Mouse (Mus musculus) macrophage (primary cell): ENCODE data around the gene Cacng6. TPM values are rescaled to one million over a fixed set of nuclear protein-coding genes. Genes with fewer than 3 reads are reported as not detected.
"Not testable (repeated sequence)": the region's sequence is repeated elsewhere in the genome, so short reads cannot be mapped to it uniquely, and the experiment has no call there.

Experiments used
- H3K27ac ChIP-seq: fragments of 350-480 bp; formaldehyde crosslinking; 2 replicates; pipeline ENCODE4 v1.9.0; 2021
- H3K36me3 ChIP-seq: fragments of 350-480 bp; formaldehyde crosslinking; 2 replicates; pipeline ENCODE4 v1.9.0; 2021; ENCODE audit errors: inconsistent target
- H3K4me3 ChIP-seq: fragments of 350-480 bp; formaldehyde crosslinking; 2 replicates; pipeline ENCODE4 v1.9.0; 2021; ENCODE audit errors: inconsistent target
- H3K79me2 ChIP-seq: fragments of 350-480 bp; formaldehyde crosslinking; 2 replicates; pipeline ENCODE4 v1.9.0; 2021; ENCODE audit errors: inconsistent target
- WGBS: methylation state at CpG from one replicate; pipeline ENCODE4 v1.1.7; 2026; ENCODE audit warnings: inconsistent platforms; ENCODE audit not compliant: missing documents; 5-methylcytosine and 5-hydroxymethylcytosine counted together
- polyA plus RNA-seq: library from polyadenylated mRNA; stranded (reverse); fragments of 250-400 nt; gene quantifications from 3 replicates; pipeline ENCODE4 v1.2.4, GENCODE M21; 2018; ENCODE audit warnings: inconsistent platforms
- total RNA-seq, 78 experiments: library from RNA; depleted of rRNA; stranded (reverse); fragments of 250-400 nt; gene quantifications; 1 replicate in 9 of 78; 2 replicates in 24 of 78; 3 replicates in 43 of 78; 4 replicates in 2 of 78; pipeline ENCODE4 v1.2.4; 2018; ENCODE audit warnings: inconsistent platforms in 56 of 78

The Cacng6 gene
- not detected for total RNA-seq (2018; cell fraction: chromatin; rRNA removed)
- total RNA-seq (2018; cell fraction: cytosol; rRNA removed), result not detected
- not detected for total RNA-seq (2018; cell fraction: nucleus; rRNA removed)
- polyA plus RNA-seq, result not detected in 3 replicates

DNA sequence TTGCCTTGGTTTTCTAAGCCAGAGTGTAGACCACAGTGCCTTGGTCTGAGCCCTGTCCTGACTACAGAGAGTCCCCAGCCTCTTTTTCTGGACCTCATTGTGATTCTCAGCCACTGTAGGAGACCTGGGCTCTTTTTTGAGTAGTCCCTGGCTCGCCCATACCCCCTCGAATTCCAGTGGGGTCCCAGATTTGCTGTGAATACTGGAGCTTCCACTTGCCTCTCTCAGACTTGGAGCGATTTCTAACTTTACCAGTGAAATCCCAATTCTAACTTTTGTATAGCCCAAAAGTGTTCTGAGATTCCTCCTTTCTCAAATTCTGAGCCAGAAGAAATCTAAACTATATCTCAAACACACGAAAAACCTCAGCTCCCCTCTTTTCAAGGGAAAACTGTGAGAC, at the start of gene Cacng6:
Gene Cacng6, plus strand, starts transcription at position 301 of the 400 bp plus-strand sequence.
- Histone ChIP-seq H3K79me2 (no peaks in the 10 kb centered on the region), H3K27ac (no peak within 1 kb of the TSS), H3K4me3 (no peak within 1 kb of the TSS), H3K36me3 (no peaks in the 10 kb centered on the region)
- WGBS, result 77% methylated on average over 4 of the region's 4 CpGs

DNA sequence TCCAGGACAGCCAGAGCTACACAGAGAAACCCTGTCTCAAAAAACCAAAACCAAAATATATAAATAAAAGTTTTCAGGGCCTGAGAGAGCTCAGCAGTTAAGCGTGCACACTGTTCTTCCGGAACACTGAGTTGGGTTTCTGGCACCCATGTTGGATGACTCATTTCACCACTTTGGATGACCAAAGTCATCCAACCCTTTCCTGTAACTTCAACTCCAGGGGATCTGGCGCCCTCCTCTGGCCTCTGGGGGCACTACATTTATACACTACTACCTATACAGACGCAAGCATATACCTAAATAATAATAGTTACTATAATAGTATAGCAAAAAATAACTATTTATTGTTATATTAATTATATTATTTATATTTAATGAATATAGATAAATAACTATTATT, 47.2 kb upstream of the Cacng6 start:
- H3K79me2 ChIP-seq, result no peaks in the 10 kb centered on the region
- 37% methylated on average over 4 of the region's 4 CpGs for WGBS

DNA sequence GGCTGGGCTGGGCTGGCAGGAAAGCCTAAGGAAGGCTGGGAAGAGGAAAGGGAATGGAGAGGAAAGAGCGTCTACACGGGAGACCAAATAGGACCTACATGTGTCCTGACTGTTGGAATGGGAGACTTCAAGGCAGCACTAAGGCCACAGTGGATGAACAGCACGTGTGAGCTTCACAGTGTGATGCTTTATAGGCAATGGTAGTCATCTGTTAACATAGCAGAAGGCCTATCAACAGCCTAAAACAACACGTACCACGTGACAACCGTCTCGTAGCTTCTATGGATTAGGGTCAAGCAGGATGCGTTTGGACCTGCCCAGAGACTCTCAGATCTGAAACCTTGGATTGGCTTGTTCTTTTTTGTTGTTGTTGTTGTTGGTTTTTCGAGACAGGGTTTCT, 41.9 kb upstream of the Cacng6 start:
- Histone ChIP-seq H3K4me3 (no peak overlapping the region), H3K36me3 (no peaks in the 10 kb centered on the region), H3K79me2 (no peaks in the 10 kb centered on the region), H3K27ac (no peak overlapping the region)
- WGBS, result 87% methylated on average over 9 of the region's 9 CpGs

More for the DNA sequence above, 47.2 kb upstream of the Cacng6 start:
- Histone ChIP-seq H3K27ac (no peak overlapping the region), H3K36me3 (no peaks in the 10 kb centered on the region), H3K4me3 (no peak overlapping the region)

DNA sequence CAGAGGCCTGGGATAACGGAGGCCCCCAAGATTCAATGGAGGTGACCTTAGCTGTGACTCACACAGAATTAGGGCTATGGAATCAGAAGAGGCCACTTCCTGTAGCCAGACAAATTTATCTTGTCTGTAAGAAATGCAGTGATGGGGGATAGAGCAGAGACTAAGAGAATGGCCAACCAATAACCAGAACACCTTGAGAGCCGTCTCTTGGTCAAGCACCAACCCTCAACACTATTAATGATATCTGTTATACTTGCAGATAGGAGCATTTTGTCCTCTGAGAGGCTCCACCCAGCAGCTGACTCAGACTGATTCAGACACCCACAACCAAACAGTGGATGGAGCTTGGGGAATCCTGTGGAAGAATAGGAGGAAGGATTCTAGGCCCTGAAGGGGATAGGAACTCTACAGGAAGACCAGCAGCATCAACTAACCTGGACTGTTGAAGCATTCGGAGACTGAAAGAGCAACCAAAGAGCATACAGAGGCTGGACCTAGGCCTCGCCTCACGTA, 39.1 kb upstream of the Cacng6 start:
- no peak overlapping the region for H3K4me3 ChIP-seq
- 93% methylated on average over 4 of the region's 5 CpGs for WGBS
- no peak overlapping the region for H3K27ac ChIP-seq
- no peaks in the 10 kb centered on the region for H3K36me3 ChIP-seq
- no peaks in the 10 kb centered on the region for H3K79me2 ChIP-seq

DNA sequence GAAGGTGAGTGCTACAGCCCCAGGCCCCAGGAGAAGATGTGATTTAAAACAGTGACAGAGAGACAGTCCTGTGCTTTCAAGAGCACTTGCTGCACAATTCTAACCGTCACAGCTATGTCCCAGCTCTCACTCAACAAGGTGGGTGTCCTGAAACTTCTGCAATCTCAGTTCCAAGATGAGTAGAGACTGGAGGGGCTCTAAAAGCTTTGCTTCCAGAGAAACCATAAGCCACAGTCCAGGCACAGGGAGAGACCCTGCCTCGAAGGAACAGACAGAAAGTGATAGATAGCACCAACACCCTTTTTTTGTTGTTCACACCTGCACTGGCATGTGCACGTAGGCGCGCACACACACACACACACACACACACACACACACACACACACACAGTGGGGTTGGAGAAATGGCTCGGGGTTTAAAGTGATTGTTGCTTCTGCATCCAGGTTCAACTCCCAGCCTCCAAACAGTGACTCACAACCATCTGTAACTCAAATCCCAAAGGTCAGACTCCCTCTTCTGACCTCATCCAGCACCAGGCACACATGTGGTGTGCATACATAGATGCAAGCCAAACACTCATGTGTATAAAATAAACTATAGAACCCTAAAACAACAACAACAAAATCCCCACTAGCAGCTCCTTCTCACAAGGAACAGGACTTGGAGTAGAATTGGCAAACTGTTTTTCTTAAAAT, 37.8 kb upstream of the Cacng6 start:
- Histone ChIP-seq H3K27ac (no peak overlapping the region), H3K79me2 (no peaks in the 10 kb centered on the region), H3K4me3 (no peak overlapping the region), H3K36me3 (no peaks in the 10 kb centered on the region)
- WGBS, result 92% methylated on average over 6 of the region's 6 CpGs

DNA sequence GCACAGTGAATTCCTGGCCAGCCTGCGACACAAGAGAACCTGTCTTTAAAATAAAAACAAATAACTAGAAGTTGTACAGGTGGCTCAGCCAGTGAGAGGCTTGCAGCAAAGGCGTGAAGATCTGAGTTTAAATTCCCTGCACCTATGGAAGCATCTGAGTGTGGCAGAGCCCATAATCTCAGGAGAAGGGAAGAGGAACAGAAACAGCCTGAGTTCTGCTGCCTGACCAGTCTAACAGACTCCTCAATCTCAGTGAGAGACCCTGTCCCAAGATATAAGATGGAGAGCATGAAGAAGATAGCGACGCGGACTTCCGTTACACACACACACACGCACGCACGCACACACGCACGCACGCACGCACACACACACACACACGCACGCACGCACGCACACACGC, 36.2 kb upstream of the Cacng6 start:
- Histone ChIP-seq H3K27ac (no peak overlapping the region), H3K79me2 (no peaks in the 10 kb centered on the region), H3K4me3 (no peak overlapping the region), H3K36me3 (no peaks in the 10 kb centered on the region)
- WGBS, result 89% methylated on average over 10 of the region's 18 CpGs

DNA sequence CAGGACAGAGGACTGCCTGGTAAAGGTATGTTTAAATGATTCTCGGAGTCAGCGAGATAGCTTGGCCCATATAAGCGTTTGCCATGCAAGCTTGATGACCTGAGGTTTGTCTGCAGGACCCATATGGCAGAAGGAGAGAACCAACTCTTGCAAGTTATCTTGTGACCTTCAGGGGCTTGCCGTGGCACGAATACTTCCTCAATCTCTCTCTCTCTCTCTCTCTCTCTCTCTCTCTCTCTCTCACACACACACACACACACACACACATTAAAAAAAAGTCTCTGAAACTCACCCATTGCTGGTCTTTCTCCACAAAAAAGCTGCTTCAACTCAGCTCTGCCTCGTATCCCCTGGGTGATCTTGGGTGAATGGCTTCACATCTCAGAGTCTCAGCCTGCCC, 35.1 kb upstream of the Cacng6 start:
- Histone ChIP-seq H3K79me2 (no peaks in the 10 kb centered on the region), H3K27ac (no peak overlapping the region), H3K4me3 (no peak overlapping the region), H3K36me3 (no peaks in the 10 kb centered on the region)
- 29% methylated on average over 6 of the region's 6 CpGs for WGBS

DNA sequence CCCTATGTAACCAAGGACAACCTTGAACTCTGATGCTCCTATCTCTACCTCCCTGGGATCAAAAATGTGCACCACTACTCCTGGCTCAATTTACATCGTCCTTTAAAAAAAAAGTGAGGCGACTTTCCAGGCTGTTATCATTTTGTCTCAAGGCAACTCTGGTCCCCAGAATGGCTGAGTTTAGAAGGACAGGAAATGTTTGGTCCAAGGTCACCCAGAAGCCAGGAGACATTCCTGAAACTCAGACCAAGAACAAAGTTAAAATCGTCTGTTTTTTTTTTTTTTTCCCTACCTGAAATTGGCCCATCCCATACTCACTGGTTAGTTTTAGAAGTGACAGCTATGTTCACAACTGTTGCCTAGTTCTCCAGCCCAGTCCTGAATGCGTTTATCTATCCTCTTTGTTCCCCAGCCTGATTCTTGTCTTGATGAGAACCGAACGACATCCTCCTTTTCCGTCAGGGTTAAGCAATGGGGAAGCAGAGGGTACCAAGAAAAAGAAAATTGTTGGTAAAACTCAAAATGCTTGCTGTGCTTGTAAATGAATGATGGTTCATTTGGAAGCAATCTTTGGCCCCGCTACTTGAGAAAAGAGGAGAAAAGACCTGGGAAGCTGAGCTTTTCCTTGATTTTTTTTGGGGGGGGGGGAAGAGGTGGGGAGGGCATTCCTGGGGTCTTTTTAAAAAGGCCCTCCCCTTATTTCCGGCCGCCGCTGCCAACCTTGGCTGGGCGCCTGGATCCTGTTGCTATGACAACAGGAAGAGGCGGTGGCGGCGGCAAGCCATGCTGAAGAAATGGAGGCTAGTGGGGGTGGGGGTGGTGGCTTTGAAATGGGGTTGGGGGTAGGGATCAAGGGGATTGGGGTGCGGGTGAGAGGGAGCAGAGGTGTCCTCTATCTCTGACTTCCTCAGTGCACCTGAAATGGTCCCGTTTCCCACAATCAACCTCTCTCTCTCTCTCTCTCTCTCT, 34.3 kb upstream of the Cacng6 start:
- no peak overlapping the region for H3K4me3 ChIP-seq
- no peaks in the 10 kb centered on the region for H3K79me2 ChIP-seq
- 3% methylated on average over 14 of the region's 17 CpGs for WGBS
- H3K27ac ChIP-seq, result no peak overlapping the region
- no peaks in the 10 kb centered on the region for H3K36me3 ChIP-seq

DNA sequence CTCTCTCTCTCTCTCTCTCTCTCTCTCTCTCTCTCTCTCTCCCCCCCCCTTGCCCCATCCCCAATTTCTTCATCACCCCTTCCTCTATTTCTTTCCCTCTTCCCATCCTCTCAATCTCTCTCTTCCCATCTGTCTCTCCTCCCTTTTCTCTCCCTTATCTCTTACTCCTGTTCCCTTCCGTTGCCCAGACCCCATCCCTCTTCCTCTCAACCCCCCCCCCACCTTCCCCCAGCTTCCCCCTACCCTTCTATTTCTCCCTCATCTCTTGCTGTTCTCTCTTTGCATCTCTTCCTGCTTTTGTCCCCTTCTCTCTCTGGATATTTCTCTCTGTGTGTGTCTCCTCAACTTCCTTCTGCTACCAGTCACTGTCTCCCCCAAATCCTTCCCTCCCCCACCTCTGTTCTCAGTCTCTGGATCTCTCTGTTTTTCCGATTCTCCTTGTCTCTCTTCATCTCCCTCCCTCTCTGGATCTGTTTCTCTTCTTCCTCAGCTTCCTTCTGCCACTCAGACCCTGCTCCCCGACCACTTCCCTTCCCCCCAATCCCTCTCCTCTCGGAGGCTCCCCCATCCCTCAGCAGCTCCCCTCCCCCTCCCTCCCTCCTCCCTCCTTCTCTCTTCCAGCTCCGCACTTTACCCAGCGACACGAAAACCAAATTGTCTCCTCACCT, 33.4 kb upstream of the Cacng6 start, which contains the start of gene Cacng8:
Gene Cacng8, plus strand, starts transcription at position 271 of the 668 bp plus-strand sequence.
- H3K79me2 ChIP-seq, result no peaks in the 10 kb centered on the region
- 0% methylated on average over 4 of the region's 7 CpGs for WGBS
- no peak within 1 kb of the TSS for H3K4me3 ChIP-seq
- H3K27ac ChIP-seq, result no peak within 1 kb of the TSS
- no peaks in the 10 kb centered on the region for H3K36me3 ChIP-seq

DNA sequence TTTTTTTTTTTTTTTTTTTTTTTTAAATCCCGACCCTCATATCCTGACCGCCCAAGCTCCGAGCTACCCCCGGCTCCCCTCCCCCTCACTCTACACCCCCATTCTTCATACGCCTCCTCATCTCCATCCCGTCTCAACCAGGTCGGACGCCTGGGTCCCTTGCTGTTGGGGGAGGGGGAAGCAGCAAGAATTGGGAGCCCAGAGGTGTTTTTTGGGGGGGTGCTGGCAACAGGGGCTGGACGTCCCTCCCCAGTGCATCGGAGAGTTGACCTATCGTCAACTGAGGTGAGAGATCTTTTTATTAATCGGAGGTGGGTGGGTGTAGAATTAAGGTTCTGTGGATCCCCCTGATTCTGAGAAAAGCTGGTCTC, 32.9 kb upstream of the Cacng6 start:
- 21% methylated on average over 10 of the region's 12 CpGs for WGBS
- H3K4me3 ChIP-seq, result no peak overlapping the region
- H3K79me2 ChIP-seq, result no peaks in the 10 kb centered on the region
- no peaks in the 10 kb centered on the region for H3K36me3 ChIP-seq
- H3K27ac ChIP-seq, result no peak overlapping the region

DNA sequence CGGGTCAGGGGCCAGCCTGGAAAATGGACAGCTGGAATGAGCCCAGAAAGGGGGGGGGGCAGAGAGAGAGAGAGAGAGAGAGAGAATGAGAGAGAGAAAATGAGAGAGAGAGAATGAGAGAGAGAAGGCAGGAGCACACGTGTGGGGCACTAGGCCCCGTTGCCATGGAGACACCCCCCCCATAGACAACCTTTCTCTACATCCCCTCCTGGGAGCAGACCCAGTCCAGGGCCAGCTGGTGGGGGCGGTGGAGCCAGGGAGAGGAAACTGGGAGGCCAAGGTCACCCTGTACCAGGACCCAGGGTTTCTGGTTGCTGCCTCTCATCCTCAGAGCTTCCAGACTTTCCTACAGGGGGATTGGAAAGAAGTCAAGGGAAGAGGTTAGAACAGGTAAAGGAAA, 32.2 kb upstream of the Cacng6 start:
- WGBS, result 82% methylated on average over 4 of the region's 4 CpGs
- Histone ChIP-seq H3K79me2 (no peaks in the 10 kb centered on the region), H3K27ac (no peak overlapping the region), H3K4me3 (no peak overlapping the region), H3K36me3 (no peaks in the 10 kb centered on the region)

DNA sequence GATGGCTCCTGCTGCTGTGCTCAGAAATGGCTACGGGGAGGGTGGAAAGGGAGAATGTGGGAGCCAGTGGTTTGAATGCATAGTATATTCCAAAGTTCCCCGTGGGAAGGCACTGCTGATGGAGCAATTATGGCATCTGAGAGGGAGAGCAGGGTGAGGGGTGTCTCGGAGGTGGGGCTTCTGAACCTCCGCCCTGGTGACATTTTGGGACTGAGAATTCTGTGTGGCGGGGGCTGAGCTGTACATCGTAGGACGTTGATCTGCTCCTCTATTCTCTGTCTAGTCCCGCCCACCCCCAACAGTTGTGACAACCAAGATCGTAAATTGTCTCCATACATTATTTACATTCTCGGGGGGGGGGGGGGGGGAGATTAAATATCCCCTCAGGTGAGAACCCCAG, 26.6 kb upstream of the Cacng6 start:
- Histone ChIP-seq H3K36me3 (no peaks in the 10 kb centered on the region), H3K4me3 (no peak overlapping the region), H3K27ac (no peak overlapping the region), H3K79me2 (no peaks in the 10 kb centered on the region)
- WGBS, result 92% methylated on average over 10 of the region's 10 CpGs

DNA sequence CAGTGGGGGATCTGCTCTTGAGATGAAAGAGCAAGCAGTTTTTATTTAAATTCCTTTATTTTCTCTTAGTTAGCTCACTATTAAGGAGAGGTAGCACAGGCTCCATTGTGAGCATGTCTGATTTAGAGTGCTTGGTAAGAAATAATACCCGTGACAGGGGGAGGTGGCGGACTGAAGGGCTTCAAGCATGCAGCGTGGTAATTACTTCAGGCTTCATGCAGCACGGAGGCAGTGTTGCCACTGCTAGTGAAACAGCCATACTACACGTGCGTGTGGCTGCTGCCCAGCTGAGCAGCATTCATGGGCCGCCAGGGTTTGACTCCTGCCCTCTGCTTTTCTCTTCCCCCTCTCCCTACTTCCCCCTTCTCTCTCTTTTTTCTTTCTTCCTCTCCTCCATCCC, 26.2 kb upstream of the Cacng6 start:
- H3K4me3 ChIP-seq, result no peak overlapping the region

DNA sequence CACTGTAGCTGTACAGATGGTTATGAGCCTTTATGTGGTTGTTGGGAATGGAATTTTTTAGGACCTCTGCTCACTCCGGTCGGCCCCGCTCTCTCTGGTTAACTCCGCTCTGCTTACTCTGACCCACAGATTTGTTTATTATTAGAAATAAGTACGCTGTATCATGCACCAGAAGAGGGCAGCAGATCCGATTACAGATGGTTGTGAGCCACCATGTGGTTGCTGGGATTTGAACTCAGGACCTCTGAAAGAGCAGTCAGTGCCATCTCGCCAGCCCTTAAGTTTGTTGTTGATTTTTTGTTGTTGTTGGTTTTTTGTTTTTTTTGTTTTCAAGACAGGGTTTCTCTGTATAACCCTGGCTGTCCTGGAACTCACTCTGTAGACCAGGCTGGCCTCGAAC, 25.6 kb upstream of the Cacng6 start:
- H3K79me2 ChIP-seq, H3K4me3 ChIP-seq, H3K27ac ChIP-seq, H3K36me3 ChIP-seq: not testable (repeated sequence)
- 94% methylated on average over 7 of the region's 8 CpGs for WGBS

More for the DNA sequence above, 26.2 kb upstream of the Cacng6 start:
- H3K79me2 ChIP-seq, result no peaks in the 10 kb centered on the region
- 72% methylated on average over 7 of the region's 7 CpGs for WGBS
- no peaks in the 10 kb centered on the region for H3K36me3 ChIP-seq
- H3K27ac ChIP-seq, result no peak overlapping the region
